Mouse (Mus musculus) central nervous system, embryonic 11.5 days (tissue): ENCODE results near the gene 2310039H08Rik. TPM values are rescaled to one million over a fixed set of nuclear protein-coding genes. Genes with fewer than 3 reads are reported as not detected.

Source experiments
- polyA plus RNA-seq: library from polyadenylated mRNA; depleted of rRNA; stranded (reverse); fragments of >200 nt; gene quantifications from 2 replicates; pipeline ENCODE4 v1.2.3, GENCODE M21; 2012; rRNA removed

The 2310039H08Rik gene
- polyA plus RNA-seq = 39.4 and 41.2 TPM in 2 replicates

DNA sequence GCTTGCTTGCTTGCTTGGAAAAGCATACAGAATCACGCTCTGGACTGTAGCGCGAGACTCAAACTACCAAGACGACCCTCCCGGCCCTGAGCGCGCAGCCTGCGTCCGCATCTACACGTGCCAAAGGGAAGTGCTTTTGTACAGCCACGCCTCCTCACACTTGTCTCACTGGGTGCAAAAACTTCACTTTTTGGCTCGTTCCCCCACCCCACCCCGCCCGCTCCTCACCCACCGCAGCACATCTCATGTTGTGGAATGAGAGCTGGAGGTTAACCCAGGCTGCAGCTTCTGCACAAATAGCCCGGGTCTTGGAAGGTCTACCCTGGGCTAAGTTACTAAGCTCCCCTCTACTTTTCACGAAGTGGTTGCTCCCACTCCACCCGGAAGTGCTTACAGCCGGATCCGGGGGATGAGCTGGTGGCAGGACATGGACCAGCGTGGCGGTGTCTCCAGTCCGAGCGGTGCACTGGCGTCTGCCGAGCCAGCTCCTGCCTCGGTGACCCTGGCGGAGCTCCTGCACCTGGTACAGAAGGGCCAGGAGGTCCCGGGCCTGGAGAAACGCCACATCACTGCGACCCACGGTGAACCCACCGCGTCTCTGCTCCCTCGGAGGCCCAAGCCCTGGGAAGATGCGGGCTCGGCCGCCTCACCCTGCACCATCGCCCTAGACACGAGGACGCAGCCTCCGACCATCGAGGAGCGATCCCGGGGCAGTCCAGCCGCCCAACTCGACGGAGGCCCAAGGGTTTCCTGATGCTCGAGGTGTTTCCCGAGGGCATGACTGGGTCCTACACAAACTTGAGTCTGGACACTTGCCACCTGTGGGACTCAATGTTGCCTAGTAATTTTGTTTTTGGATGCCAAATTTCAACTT is at the start of gene 2310039H08Rik:
TSS of gene 2310039H08Rik (plus strand) at position 232 of the 874 bp plus-strand sequence.

DNA sequence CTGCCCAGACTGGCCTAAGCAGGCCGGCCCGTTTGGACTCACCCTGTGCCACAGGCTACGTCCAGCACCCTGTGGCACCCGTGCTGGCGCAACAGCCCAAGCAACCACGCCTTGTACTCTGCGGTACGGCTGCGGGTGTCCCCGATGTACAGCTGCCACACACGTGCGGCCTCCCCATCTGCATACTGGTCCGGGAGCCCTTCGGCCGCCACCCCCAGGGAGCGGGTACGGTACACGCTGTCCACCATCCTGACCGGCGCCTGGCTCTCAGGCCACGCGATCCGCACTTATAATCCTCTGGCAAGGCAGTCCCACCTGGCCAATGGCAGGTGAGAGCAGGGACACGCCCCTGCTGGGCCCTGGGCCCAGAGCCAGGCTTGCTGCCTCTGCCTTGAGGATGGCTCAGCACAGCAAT is 43.5 kb upstream of the 2310039H08Rik start, which contains the start of gene Gnmt:
TSS of gene Gnmt (minus strand) at position 265 of the 415 bp plus-strand sequence.

DNA sequence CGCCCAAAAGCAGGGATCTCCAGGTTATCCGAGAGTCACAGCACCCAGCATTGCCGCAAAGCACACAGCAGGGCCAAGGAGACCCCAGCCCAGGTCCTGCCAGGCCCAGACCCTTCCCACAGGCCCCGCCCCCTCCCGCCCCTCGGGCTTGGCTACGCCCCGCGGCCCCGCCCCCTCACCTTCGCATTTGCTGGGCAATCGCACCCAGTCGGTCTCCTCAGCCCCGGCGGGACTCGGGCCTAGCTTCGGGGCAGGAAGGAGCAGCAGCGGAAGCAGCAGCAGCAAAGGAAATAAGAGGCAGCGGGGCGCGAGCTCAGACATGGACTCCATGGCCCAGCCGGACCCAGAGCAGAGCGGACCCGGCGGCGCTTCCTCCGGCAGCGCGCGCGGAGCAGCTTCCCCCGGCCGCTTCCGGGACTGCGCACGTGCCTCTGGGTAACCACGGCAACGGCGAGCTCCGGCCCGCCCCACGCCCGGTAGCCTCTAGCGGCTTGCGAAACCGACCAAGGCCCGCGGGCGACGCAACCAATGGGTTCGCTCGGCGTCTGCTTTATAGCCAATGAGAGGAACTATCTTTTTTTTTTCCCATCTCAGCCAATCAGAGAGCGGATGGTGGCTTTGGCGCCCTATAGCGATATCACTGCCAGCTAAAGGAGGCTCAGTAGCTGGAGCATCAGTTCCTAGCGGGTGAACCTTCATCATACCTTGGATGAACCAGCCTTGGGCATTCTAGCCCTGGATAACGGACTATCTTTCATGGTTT is 20.5 kb upstream of the 2310039H08Rik start, which contains the start of gene Cnpy3:
TSS of gene Cnpy3 (minus strand) at position 421 of the 763 bp plus-strand sequence.

DNA sequence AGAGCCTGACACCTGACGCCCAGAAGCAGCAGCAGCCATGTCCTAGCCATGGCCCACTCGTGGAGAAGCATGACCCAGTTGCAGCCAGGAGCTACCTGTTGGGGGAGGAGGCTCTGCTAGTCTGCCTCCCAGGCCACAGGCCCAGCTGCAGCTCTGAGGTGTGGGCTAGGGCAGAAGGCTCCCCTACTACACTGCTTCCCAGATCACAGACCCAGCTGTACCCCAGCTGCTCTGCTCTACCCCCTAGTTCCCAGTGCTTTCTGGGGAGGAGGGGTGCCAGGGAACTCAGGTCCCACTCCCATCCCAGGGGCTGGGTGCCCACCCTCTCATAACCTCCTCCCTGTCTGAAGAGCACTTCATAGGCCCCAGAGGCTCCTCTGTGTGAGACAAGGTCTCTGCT is 8.9 kb upstream of the 2310039H08Rik start, which contains the start of gene Ptcra:
TSS of gene Ptcra (minus strand) at position 169 of the 400 bp plus-strand sequence.

DNA sequence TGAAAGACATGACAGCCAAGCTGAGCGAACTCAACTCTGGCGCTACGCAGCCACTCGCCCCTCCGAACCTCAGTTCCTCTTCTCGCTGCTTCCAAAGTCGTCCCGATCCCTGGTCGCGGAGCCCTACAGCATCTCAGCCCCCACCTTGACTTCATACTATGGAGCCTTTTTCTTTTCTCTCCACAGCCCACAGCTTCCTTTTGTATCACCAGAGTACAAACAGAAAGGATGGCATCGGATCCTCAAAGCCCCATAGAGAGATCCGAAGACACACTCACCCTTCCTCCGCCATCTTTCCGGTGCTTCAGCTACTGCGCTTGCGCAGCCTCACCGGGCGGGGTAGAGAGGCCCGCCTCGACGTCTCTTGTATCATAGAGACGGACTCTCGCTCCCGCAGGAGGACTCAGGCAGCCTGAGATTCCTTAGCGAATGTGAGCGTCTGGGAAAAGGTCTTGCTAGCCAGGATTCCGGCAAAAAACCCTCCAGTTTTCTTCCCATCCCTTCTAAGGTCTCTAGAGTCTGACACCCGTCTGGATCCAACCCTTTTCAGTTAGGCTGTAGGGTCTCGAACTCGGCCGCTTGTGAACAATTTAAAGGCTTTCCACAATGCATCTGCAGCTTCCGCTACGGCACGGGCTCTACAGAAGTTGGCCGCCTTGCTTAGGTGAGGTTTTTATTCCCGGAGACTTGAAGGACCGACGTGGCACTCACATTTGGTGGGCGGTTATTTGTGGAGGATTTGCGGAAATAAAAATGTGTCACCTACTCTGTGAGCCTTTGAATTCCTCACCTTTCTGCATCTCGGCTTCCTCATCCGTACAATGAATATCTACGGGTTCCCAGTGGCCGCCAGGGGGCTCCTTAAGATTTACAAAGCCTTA is 10.1 kb downstream of the 2310039H08Rik start, which contains the start of gene Rpl7l1:
TSS of gene Rpl7l1 (minus strand) at position 332 of the 881 bp plus-strand sequence.

Other genes starting within 250 kb of the 2310039H08Rik start
- 16.7 and 24.6 TPM in 2 replicates for gene Cul9, start 226.2 kb upstream of the 2310039H08Rik start, polyA plus RNA-seq
- 34.7 and 64.2 TPM in 2 replicates for gene Srf, start 216.5 kb upstream of the 2310039H08Rik start, polyA plus RNA-seq
- 40.7 and 60.1 TPM in 2 replicates for gene Ptk7, start 143.1 kb upstream of the 2310039H08Rik start, polyA plus RNA-seq
- 25.8 and 35.8 TPM in 2 replicates for gene Klc4, start 126.6 kb upstream of the 2310039H08Rik start, polyA plus RNA-seq
- 63.5 and 65.5 TPM in 2 replicates for gene Mrpl2, start 126.4 kb upstream of the 2310039H08Rik start, polyA plus RNA-seq
- 89.0 and 89.5 TPM in 2 replicates for gene Cul7, start 122.3 kb upstream of the 2310039H08Rik start, polyA plus RNA-seq
- gene Rrp36, start 98.3 kb upstream of the 2310039H08Rik start, polyA plus RNA-seq = 43.1 and 50.9 TPM in 2 replicates
- gene Mea1, start 93.8 kb upstream of the 2310039H08Rik start, polyA plus RNA-seq = 117 and 118 TPM in 2 replicates
- 94.0 and 115 TPM in 2 replicates for gene Klhdc3, start 91.7 kb upstream of the 2310039H08Rik start, polyA plus RNA-seq
- 106 and 117 TPM in 2 replicates for gene Ppp2r5d, start 67.5 kb upstream of the 2310039H08Rik start, polyA plus RNA-seq
- gene Pex6, start 61.2 kb upstream of the 2310039H08Rik start, polyA plus RNA-seq = 33.4 and 35.8 TPM in 2 replicates
- 0.88 and 1.5 TPM in 2 replicates for gene Gnmt, start 43.5 kb upstream of the 2310039H08Rik start, polyA plus RNA-seq
- 45.3 and 56.8 TPM in 2 replicates for gene Cnpy3, start 20.4 kb upstream of the 2310039H08Rik start, polyA plus RNA-seq
- gene Ptcra, start 8.9 kb upstream of the 2310039H08Rik start, polyA plus RNA-seq = 0.16 and 0.22 TPM in 2 replicates
- gene Rpl7l1, start 10.0 kb downstream of the 2310039H08Rik start, polyA plus RNA-seq = 145 and 156 TPM in 2 replicates
- gene Bicral, start 85.8 kb downstream of the 2310039H08Rik start, polyA plus RNA-seq = 7.2 and 11.8 TPM in 2 replicates
- 31.5 and 56.9 TPM in 2 replicates for gene Tbcc, start 118.0 kb downstream of the 2310039H08Rik start, polyA plus RNA-seq
- not detected in 2 replicates for gene Prph2, start 137.8 kb downstream of the 2310039H08Rik start, polyA plus RNA-seq
- 23.9 and 29.9 TPM in 2 replicates for gene Ubr2, start 237.9 kb downstream of the 2310039H08Rik start, polyA plus RNA-seq